Mouse (Mus musculus): Measurements from ENCODE around the gene Blvra. TPM values are rescaled to one million over a fixed set of nuclear protein-coding genes. Genes with fewer than 3 reads are reported as not detected.
A peak's percentile ranks its signal among the peaks of the same experiment; 100 is the strongest.

Gene Blvra
- 17.3 TPM for polyA plus RNA-seq (2012; fragmentation: generic; extraction: Trizol)

- Histone ChIP-seq H3K36me3 (ENCODE audit: control insufficient read depth, insufficient read depth) (no peaks in the 10 kb centered on the region), H3K79me2 (ENCODE audit: control insufficient read depth, insufficient read depth) (no peaks in the 10 kb centered on the region), H3K4me2 (ENCODE audit: low read depth) (peak within 1 kb of the TSS; percentile 99), H3ac (ENCODE audit: control insufficient read depth, insufficient read length) (peak within 1 kb of the TSS; percentile 33), H3K4me3 (peak within 1 kb of the TSS; percentile 29), H3K27me3 (ENCODE audit: control insufficient read depth, insufficient read depth, insufficient read length) (no peaks in the 10 kb centered on the region)
- no peak for TF ChIP-seq CEBPB (IDR thresholded peaks at IDR 0.05; ENCODE audit: insufficient read depth, poor library complexity, severe bottlenecking)
- no peak for TF ChIP-seq E2F4 (IDR thresholded peaks at IDR 0.05; ENCODE audit: insufficient read depth)
- TF ChIP-seq USF1 (IDR thresholded peaks at IDR 0.05; ENCODE audit: low read depth), result no peak
- peak; percentile 93 for TF ChIP-seq POLR2AphosphoS2 (IDR thresholded peaks at IDR 0.05; ENCODE audit: insufficient read length, low read depth)
- no peak for TF ChIP-seq REST (IDR thresholded peaks at IDR 0.05; ENCODE audit: insufficient read depth, insufficient read length)
- TF ChIP-seq MAX (IDR thresholded peaks at IDR 0.05; ENCODE audit: low read depth), result no peak
- no peak for TF ChIP-seq MYOG (IDR thresholded peaks at IDR 0.05; ENCODE audit: control insufficient read depth in 1 of 3, insufficient read depth in 1 of 3, insufficient read length in 2 of 3, low read depth in 2 of 3)
- peak; percentile 73 for TF ChIP-seq POLR2A (IDR thresholded peaks at IDR 0.05; ENCODE audit: insufficient read length, low read depth)
- TF ChIP-seq TCF3 (IDR thresholded peaks at IDR 0.05; ENCODE audit: insufficient read length, low read depth), result no peak
- TF ChIP-seq MYOD1 (IDR thresholded peaks at IDR 0.05; ENCODE audit: control insufficient read depth in 1 of 3, insufficient read length in 2 of 3, low read depth in 2 of 3), result no peak
- no peak for TF ChIP-seq SRF (IDR thresholded peaks at IDR 0.05; ENCODE audit: control insufficient read depth, insufficient read length, low read depth)
- no peak for TF ChIP-seq TCF12 (IDR thresholded peaks at IDR 0.05; ENCODE audit: insufficient read depth, poor library complexity, severe bottlenecking)
Measured at GRCm38 (mm10) chr2:127070435-127070841, at the start of gene Blvra. Gene Blvra (plus strand): TSS chr2:127070665.

- H3K27me3 ChIP-seq (ENCODE audit: control insufficient read depth, insufficient read depth, insufficient read length), result no peaks in the 10 kb centered on the region
- TF ChIP-seq MYOG (IDR thresholded peaks at IDR 0.05; ENCODE audit: control insufficient read depth in 1 of 3, insufficient read depth in 1 of 3, insufficient read length in 2 of 3, low read depth in 2 of 3), result no peak
- no peak overlapping the region for H3K4me2 ChIP-seq (ENCODE audit: low read depth)
- H3K36me3 ChIP-seq (ENCODE audit: control insufficient read depth, insufficient read depth), result peaks cover 19% of the 10 kb centered on the region
- no peak overlapping the region for H3ac ChIP-seq (ENCODE audit: control insufficient read depth, insufficient read length)
- no peak overlapping the region for H3K4me3 ChIP-seq
- no peaks in the 10 kb centered on the region for H3K79me2 ChIP-seq (ENCODE audit: control insufficient read depth, insufficient read depth)
Measured at GRCm38 (mm10) chr2:127035006-127035605, 35.4 kb upstream of the Blvra start.

GRCm38 (mm10) chr2:127037299-127037698 lies 33.2 kb upstream of the Blvra start:
- Histone ChIP-seq H3K79me2 (ENCODE audit: control insufficient read depth, insufficient read depth) (no peaks in the 10 kb centered on the region), H3K4me2 (ENCODE audit: low read depth) (no peak overlapping the region), H3ac (ENCODE audit: control insufficient read depth, insufficient read length) (no peak overlapping the region), H3K27me3 (ENCODE audit: control insufficient read depth, insufficient read depth, insufficient read length) (no peaks in the 10 kb centered on the region), H3K36me3 (ENCODE audit: control insufficient read depth, insufficient read depth) (peaks cover 17% of the 10 kb centered on the region), H3K4me3 (no peak overlapping the region)
- TF ChIP-seq TCF12 (IDR thresholded peaks at IDR 0.05; ENCODE audit: insufficient read depth, poor library complexity, severe bottlenecking), result no peak
- no peak for TF ChIP-seq POLR2AphosphoS2 (IDR thresholded peaks at IDR 0.05; ENCODE audit: insufficient read length, low read depth)
- no peak for TF ChIP-seq MYOG (IDR thresholded peaks at IDR 0.05; ENCODE audit: control insufficient read depth in 1 of 3, insufficient read depth in 1 of 3, insufficient read length in 2 of 3, low read depth in 2 of 3)
- no peak for TF ChIP-seq TCF3 (IDR thresholded peaks at IDR 0.05; ENCODE audit: insufficient read length, low read depth)
- TF ChIP-seq SRF (IDR thresholded peaks at IDR 0.05; ENCODE audit: control insufficient read depth, insufficient read length, low read depth), result no peak
- no peak for TF ChIP-seq REST (IDR thresholded peaks at IDR 0.05; ENCODE audit: insufficient read depth, insufficient read length)
- no peak for TF ChIP-seq CEBPB (IDR thresholded peaks at IDR 0.05; ENCODE audit: insufficient read depth, poor library complexity, severe bottlenecking)
- no peak for TF ChIP-seq MYOD1 (IDR thresholded peaks at IDR 0.05; ENCODE audit: control insufficient read depth in 1 of 3, insufficient read length in 2 of 3, low read depth in 2 of 3)
- no peak for TF ChIP-seq E2F4 (IDR thresholded peaks at IDR 0.05; ENCODE audit: insufficient read depth)
- no peak for TF ChIP-seq POLR2A (IDR thresholded peaks at IDR 0.05; ENCODE audit: insufficient read length, low read depth)
- TF ChIP-seq USF1 (IDR thresholded peaks at IDR 0.05; ENCODE audit: low read depth), result no peak
- no peak for TF ChIP-seq MAX (IDR thresholded peaks at IDR 0.05; ENCODE audit: low read depth)

GRCm38 (mm10) chr2:127061471-127061870 lies 9.0 kb upstream of the Blvra start:
- Histone ChIP-seq H3K79me2 (ENCODE audit: control insufficient read depth, insufficient read depth) (no peaks in the 10 kb centered on the region), H3K4me3 (no peak overlapping the region), H3K27me3 (ENCODE audit: control insufficient read depth, insufficient read depth, insufficient read length) (no peaks in the 10 kb centered on the region), H3K4me2 (ENCODE audit: low read depth) (no peak overlapping the region), H3K36me3 (ENCODE audit: control insufficient read depth, insufficient read depth) (peaks cover 47% of the 10 kb centered on the region), H3ac (ENCODE audit: control insufficient read depth, insufficient read length) (no peak overlapping the region)
- TF ChIP-seq CEBPB (IDR thresholded peaks at IDR 0.05; ENCODE audit: insufficient read depth, poor library complexity, severe bottlenecking) (no peak), TCF3 (IDR thresholded peaks at IDR 0.05; ENCODE audit: insufficient read length, low read depth) (no peak), TCF12 (IDR thresholded peaks at IDR 0.05; ENCODE audit: insufficient read depth, poor library complexity, severe bottlenecking) (no peak), POLR2A (IDR thresholded peaks at IDR 0.05; ENCODE audit: insufficient read length, low read depth) (no peak), POLR2AphosphoS2 (IDR thresholded peaks at IDR 0.05; ENCODE audit: insufficient read length, low read depth) (no peak), E2F4 (IDR thresholded peaks at IDR 0.05; ENCODE audit: insufficient read depth) (no peak), REST (IDR thresholded peaks at IDR 0.05; ENCODE audit: insufficient read depth, insufficient read length) (no peak), MYOD1 (IDR thresholded peaks at IDR 0.05; ENCODE audit: control insufficient read depth in 1 of 3, insufficient read length in 2 of 3, low read depth in 2 of 3) (no peak), MYOG (IDR thresholded peaks at IDR 0.05; ENCODE audit: control insufficient read depth in 1 of 3, insufficient read depth in 1 of 3, insufficient read length in 2 of 3, low read depth in 2 of 3) (no peak), SRF (IDR thresholded peaks at IDR 0.05; ENCODE audit: control insufficient read depth, insufficient read length, low read depth) (no peak), MAX (IDR thresholded peaks at IDR 0.05; ENCODE audit: low read depth) (no peak), USF1 (IDR thresholded peaks at IDR 0.05; ENCODE audit: low read depth) (no peak)

- H3ac ChIP-seq (ENCODE audit: control insufficient read depth, insufficient read length), result no peak overlapping the region
- no peak overlapping the region for H3K4me3 ChIP-seq
- no peaks in the 10 kb centered on the region for H3K27me3 ChIP-seq (ENCODE audit: control insufficient read depth, insufficient read depth, insufficient read length)
- TF ChIP-seq TCF3 (IDR thresholded peaks at IDR 0.05; ENCODE audit: insufficient read length, low read depth) (no peak), E2F4 (IDR thresholded peaks at IDR 0.05; ENCODE audit: insufficient read depth) (no peak), USF1 (IDR thresholded peaks at IDR 0.05; ENCODE audit: low read depth) (no peak), MYOD1 (IDR thresholded peaks at IDR 0.05; ENCODE audit: control insufficient read depth in 1 of 3, insufficient read length in 2 of 3, low read depth in 2 of 3) (no peak), REST (IDR thresholded peaks at IDR 0.05; ENCODE audit: insufficient read depth, insufficient read length) (no peak), TCF12 (IDR thresholded peaks at IDR 0.05; ENCODE audit: insufficient read depth, poor library complexity, severe bottlenecking) (no peak), POLR2A (IDR thresholded peaks at IDR 0.05; ENCODE audit: insufficient read length, low read depth) (no peak), POLR2AphosphoS2 (IDR thresholded peaks at IDR 0.05; ENCODE audit: insufficient read length, low read depth) (no peak), CEBPB (IDR thresholded peaks at IDR 0.05; ENCODE audit: insufficient read depth, poor library complexity, severe bottlenecking) (no peak)
- no peak overlapping the region for H3K4me2 ChIP-seq (ENCODE audit: low read depth)
- peaks cover 5% of the 10 kb centered on the region for H3K36me3 ChIP-seq (ENCODE audit: control insufficient read depth, insufficient read depth)
- H3K79me2 ChIP-seq (ENCODE audit: control insufficient read depth, insufficient read depth), result no peaks in the 10 kb centered on the region
Measured at GRCm38 (mm10) chr2:127068806-127069205, 1.7 kb upstream of the Blvra start.

All from myocyte (in vitro differentiated cells).